Mouse (Mus musculus): ENCODE results near the gene Lsg1.
A peak's percentile ranks its signal among the peaks of the same experiment; 100 is the strongest.

- TF ChIP-seq POLR2A (IDR thresholded peaks at IDR 0.05; ENCODE audit: borderline replicate concordance, insufficient read depth, low read length) (no peak), CTCF (IDR thresholded peaks at IDR 0.05; ENCODE audit: borderline replicate concordance, insufficient read depth, low read depth, low read length) (peak; percentile 63)
These were observed 67.0 kb downstream of the Lsg1 start for GRCm38 (mm10) chr16:30520361-30520823.
